Mouse (Mus musculus) cortical plate, adult 2 months (tissue): ENCODE data around the gene Glmn.

ENCODE experiments used
- CTCF ChIP-seq: fragments of 200-500 bp; IDR thresholded peaks from 2 replicates; pipeline ENCODE4 v1.5.1; 2011; ENCODE audit warnings: mild to moderate bottlenecking, control low read depth, low read length; ENCODE audit not compliant: insufficient read depth; ENCODE audit errors: extremely low read depth
- POLR2A ChIP-seq: fragments of 200-500 bp; IDR thresholded peaks from 2 replicates; pipeline ENCODE4 v1.6.1; 2011; ENCODE audit warnings: mild to moderate bottlenecking, low read length, control low read depth; ENCODE audit not compliant: insufficient read depth; ENCODE audit errors: extremely low read depth

DNA sequence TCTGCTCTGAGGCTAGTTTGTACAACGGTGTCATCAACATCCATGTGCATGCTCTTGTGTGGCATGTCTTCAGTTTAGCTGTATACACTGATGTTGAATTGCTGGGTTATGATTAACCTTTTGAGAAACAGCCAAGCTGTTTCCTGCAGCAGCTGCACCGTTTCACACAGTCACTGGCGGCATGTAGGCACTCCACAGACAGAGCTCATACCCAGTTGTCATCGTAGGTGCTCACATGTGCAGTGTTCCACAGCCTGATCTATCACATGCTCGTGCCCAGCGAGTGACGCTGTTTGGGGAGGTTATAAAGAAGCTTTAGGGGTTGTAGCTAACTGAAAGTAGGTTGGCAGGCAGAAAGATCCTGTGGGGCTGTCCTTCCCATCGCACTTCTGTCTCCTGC lies 40.7 kb upstream of the Glmn start:
- TF ChIP-seq POLR2A (no peak), CTCF (no peak)
